Mouse (Mus musculus) T-helper 2 cell (primary cell): ENCODE measurements at regions not wholly inside any gene's neighbourhood (a gene's known extent, or its start where the extent isn't known, plus 50 kb on each side); places are given as distances from the start of the nearest gene placed in this dataset.
"Not testable (repeated sequence)": the region's sequence is repeated elsewhere in the genome, so short reads cannot be mapped to it uniquely, and the experiment has no call there.

Experiments
- in situ Hi-C: fragments of 300-600 bp; cut with MboI, MseI; formaldehyde crosslinking; loops from one replicate; pipeline ENCODE4 v1.15.1; 2025; ENCODE audit warnings: high pct_unique_total_duplicates

DNA sequence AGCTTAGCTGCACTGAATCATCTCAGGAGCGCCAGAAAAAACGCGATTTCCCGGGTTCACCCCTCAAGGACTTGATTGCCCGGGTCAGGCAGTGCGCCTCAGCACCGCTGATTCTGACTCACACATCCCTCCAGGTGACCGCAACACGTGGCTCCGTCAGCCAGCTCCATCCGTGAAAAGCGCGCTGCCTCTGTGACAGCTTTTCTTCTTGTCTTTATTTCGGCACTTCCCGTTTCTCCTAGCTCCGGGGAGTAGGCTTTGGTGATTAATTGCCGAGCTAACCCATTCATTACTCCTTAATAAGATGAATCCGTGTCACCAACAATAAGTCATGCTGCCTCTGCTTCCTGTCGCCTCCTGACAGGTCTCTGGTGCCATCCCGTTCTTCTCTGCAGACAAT is 108.6 kb downstream of the Katnal1 start:
- in situ Hi-C loops: no loop called here

- in situ Hi-C loops: no loop called here
Measured at GRCm38 (mm10) chr5:148819423-148819822, 109.7 kb downstream of the Katnal1 start.

GRCm38 (mm10) chr5:148818746-148819145 is 110.4 kb downstream of the Katnal1 start:
- in situ Hi-C loops: no loop called here

- in situ Hi-C loops: no loop called here
Measured at GRCm38 (mm10) chr5:148812840-148813239, 116.3 kb downstream of the Katnal1 start.

- in situ Hi-C loops: no loop called here
Measured at GRCm38 (mm10) chr5:148812016-148812415, 117.1 kb downstream of the Katnal1 start.

DNA sequence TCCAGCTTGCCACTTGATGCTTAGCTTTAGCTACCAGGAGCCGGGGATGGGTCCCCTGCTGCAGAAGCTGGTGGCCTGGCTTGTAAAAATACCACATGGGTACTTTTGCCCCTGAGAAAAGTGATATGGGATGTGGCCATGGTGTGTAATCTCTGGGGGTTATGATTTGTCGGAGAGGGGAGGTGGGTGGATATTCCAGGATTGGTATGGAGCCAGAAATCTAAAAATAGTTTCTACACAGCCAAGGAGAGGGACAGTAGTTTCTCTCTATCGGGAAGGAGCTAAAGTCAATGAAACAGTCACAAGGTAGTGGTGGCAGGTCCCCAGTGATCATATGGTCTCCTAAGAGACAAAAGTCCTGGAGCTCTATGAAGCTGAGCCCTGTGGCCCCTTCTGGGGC is 119.6 kb downstream of the Katnal1 start:
- in situ Hi-C loops: no loop called here

DNA sequence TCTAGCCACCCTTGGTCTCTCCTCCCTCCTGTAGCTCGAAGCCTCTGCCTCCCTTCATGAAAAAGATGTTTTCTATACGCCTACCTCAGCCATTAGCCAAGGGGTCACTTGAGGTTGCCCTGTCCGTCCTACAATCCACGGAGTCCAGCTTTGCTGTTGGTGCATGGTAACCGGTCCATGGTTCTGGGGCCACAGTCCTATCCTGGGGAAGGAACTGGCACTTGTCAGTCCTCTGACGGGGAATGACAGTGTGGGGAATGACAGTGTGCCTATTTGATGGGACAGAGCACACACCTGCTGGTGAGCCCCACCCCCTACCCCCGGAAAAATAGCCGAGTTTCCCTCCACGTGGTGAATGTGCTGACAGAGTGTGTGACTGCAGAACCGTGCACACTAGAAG is 120.1 kb downstream of the Katnal1 start:
- in situ Hi-C loops: no loop called here

DNA sequence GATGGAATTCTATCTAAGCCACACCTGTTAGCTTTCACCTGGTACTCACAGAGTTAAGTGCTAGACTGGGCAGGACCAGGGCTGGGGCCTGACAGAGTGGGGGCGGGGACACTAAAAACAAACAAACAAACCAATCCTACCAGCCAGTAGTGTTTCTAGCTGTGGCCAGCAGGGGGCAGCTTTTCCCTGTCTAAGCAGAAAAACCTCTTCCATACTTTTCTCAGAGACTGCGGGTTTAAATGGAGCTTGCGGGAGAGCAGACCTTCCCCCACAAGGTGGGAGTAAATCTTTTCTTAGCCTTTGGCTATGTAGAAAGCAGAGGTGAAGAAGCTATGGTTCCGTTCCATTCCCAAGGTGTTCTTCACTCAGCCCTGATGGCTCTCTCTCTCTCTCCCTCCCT is 120.7 kb downstream of the Katnal1 start:
- in situ Hi-C loops: no loop called here

DNA sequence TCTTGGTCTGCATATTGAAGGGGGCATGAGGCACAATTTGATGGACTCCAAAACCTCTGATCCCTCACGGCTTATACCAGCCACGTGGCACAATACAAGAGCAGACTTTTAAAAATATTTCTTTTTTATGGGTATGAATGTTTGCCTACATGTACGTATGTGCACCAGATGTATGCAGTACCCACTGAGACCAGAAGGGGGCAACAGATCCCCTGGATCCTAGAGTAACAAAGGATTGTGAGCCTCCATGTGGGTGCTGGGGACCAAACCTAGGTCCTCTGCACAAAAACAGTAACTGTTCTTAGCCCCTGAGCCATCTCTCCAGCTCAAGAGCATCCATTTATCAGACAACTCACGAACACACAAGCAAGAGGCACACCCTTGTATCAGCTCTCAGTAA is 121.5 kb downstream of the Katnal1 start:
- in situ Hi-C loops: no loop called here

- in situ Hi-C loops: no loop called here
Measured at GRCm38 (mm10) chr5:148805030-148805429, 124.1 kb downstream of the Katnal1 start.

- in situ Hi-C loops: no loop called here
Measured at GRCm38 (mm10) chr5:148803772-148804171, 125.3 kb downstream of the Katnal1 start.

GRCm38 (mm10) chr5:148802720-148803119 is 126.4 kb downstream of the Katnal1 start:
- in situ Hi-C loops: no loop called here

GRCm38 (mm10) chr5:148798541-148798940 is 130.6 kb downstream of the Katnal1 start:
- in situ Hi-C loops: no loop called here

DNA sequence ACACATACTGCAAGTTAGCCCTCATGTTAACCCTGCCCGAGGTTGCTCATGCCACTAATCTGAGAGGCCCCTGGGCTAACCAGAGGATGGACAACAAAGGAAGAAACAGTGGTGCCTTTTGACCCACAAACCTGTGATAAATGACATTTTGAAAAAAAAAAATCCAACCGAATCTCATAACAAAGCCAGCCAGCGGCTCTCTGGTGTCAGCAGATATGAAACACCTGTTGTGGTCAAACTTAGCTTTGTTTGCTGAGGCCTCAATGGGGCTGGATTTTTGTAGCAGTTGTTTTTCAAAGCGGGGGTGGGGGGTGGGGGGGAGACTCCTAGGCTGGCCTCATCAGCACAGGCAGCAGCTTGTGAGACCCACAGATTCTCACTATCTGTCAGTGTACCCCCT is 133.0 kb downstream of the Katnal1 start:
- in situ Hi-C loops: no loop called here

- in situ Hi-C loops: no loop called here
Measured at GRCm38 (mm10) chr5:148794465-148794864, 134.7 kb downstream of the Katnal1 start.

DNA sequence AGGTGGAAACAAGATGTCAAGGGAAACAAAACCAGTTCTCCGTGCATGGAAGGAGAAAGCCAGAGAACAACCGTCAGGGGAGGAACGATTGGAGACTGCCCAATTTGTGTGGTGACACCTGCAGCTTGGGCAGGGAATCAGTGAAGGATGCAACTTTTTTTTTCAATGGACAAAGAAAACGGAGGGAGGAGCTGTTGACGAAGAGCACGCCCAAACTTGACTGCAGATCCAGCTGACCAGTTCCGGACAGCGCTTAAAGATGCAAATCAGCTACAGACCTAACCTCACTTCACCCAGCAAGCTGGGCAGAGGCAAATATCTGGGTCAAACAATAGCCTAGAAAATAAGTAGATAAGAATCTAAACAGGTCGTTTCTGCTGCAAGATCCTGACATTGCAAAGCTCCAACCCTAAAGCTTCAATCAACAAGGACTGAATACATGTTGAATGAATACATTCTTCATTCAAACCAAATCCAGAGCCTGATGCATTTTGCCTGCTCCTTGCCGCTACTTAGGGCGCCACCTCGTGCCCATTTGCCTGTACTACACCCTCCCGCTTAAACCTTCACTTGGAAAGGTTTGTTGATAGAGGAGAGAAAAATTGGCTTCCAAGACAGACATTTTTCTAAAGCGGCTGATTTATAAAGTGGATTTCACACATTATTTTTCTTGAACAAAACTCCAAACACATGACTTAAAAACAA is 136.2 kb downstream of the Katnal1 start:
- in situ Hi-C loops: no loop called here

- in situ Hi-C loops: no loop called here
Measured at GRCm38 (mm10) chr5:148791651-148792050, 137.5 kb downstream of the Katnal1 start.

DNA sequence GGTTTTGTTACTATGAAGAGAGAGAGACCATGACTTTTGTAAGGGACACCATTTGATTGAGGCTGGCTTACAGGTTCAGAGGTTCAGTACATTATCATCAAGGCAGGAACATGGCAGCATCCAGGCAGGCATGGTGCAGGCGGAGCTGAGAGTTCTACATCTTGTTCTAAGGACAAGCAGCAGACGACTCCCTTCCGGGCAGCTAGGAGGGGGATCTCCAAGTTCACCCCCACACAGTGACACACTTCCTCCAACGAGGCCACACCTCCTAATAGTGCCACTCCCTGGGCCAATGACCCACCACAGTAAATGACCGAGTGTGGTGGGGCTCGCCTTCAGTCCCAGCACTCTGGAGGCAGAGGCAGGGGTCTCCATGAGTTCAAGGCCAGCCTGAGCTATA is 138.8 kb downstream of the Katnal1 start:
- in situ Hi-C loops: not testable (repeated sequence)

DNA sequence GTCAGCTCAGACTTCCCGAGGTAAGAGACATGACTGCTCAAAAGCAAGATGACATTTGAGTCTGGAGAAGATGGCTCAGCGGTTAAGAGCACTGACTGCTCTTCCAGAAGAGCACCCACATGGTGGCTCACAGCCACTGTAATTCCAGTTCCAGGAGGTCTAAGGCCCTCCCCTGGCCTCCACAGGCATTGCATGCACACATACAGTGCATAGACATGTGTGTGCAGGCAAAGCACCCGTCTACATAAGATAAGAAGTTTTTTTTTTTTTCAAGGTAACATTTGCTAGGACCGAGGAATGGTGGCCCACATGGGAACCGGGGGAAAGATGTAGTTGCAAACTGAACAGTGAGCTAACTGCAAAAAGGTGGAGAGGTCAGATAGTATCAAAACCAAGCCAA is 139.3 kb downstream of the Katnal1 start:
- in situ Hi-C loops: no loop called here

- in situ Hi-C loops: no loop called here
Measured at GRCm38 (mm10) chr5:148789147-148789566, 140.0 kb downstream of the Katnal1 start.

- in situ Hi-C loops: no loop called here
Measured at GRCm38 (mm10) chr5:148788690-148789089, 140.4 kb downstream of the Katnal1 start.

GRCm38 (mm10) chr5:148787270-148787669 is 141.8 kb downstream of the Katnal1 start:
- in situ Hi-C loops: no loop called here

GRCm38 (mm10) chr5:148781076-148781475 is 148.0 kb downstream of the Katnal1 start:
- in situ Hi-C loops: not testable (repeated sequence)
